Mouse (Mus musculus): ENCODE data around the gene Ccn2. TPM values are rescaled to one million over a fixed set of nuclear protein-coding genes. Genes with fewer than 3 reads are reported as not detected.
A peak's percentile ranks its signal among the peaks of the same experiment; 100 is the strongest.

Ccn2 gene
- polyA plus RNA-seq, 1 experiment from 2014 or later, result 71.1 TPM

DNA sequence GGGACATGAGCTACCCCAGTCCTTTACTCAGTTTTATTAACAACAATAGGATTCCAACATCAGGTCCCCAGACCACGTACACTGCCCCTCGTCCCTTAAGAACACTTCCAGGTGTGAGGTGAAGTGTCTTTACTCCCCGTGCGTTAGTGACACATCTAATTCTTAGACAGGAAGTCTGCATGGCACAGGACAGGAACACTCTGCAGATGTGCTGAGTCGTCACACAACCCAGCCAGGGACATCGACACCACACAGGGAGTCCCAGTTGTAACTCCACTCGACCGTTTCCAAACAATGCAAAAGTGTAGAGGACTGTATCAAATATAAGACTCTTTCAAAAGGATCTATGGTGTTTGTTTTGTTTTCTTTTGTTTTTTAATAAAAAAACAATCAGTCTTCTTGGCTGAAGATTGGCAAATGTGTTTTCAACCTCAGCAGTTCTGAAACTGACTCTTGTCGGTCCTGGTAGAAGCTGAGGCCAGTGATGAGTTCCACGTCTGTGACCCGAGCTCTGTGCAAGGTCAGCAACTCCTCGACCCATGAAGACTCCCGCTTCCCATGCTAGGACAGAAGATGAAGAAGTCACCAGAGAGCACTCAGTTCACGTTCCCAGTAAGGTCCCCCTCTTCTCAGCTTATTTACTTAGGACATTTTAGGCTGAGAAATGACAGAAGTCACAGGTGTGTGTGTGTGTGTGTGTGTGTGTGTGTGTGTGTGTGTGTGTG, 46.3 kb downstream of the Ccn2 start:
- DNase-seq (ENCODE audit: low spot score), result no peak
- no peak overlapping the region for H3K4me3 ChIP-seq (ENCODE audit: low read depth, low read length)
- no peak overlapping the region for H3K9ac ChIP-seq (replicated peaks; ENCODE audit: low read depth)
- ATAC-seq, result no peak
- no peak overlapping the region for H3K4me2 ChIP-seq (replicated peaks; ENCODE audit: low read depth, low read length)
- peaks cover 6% of the 10 kb centered on the region; the same call in 1 of the 2 replicates for H3K4me1 ChIP-seq (ENCODE audit: insufficient read depth, low read depth, low read length)
- WGBS, result 47% methylated on average over 14 of the region's 14 CpGs
- H3K9me3 ChIP-seq (ENCODE audit: low read length), result no peaks in the 10 kb centered on the region
- H3K27me3 ChIP-seq (replicated peaks; ENCODE audit: insufficient read depth, low read length), result no peaks in the 10 kb centered on the region
- H3K27ac ChIP-seq (ENCODE audit: low read length), result no peak overlapping the region
- TF ChIP-seq EP300 (IDR thresholded peaks at IDR 0.05) (no peak), CTCF (IDR thresholded peaks at IDR 0.05) (no peak)
- no peaks in the 10 kb centered on the region for H3K36me3 ChIP-seq (ENCODE audit: insufficient read depth, low read length)

DNA sequence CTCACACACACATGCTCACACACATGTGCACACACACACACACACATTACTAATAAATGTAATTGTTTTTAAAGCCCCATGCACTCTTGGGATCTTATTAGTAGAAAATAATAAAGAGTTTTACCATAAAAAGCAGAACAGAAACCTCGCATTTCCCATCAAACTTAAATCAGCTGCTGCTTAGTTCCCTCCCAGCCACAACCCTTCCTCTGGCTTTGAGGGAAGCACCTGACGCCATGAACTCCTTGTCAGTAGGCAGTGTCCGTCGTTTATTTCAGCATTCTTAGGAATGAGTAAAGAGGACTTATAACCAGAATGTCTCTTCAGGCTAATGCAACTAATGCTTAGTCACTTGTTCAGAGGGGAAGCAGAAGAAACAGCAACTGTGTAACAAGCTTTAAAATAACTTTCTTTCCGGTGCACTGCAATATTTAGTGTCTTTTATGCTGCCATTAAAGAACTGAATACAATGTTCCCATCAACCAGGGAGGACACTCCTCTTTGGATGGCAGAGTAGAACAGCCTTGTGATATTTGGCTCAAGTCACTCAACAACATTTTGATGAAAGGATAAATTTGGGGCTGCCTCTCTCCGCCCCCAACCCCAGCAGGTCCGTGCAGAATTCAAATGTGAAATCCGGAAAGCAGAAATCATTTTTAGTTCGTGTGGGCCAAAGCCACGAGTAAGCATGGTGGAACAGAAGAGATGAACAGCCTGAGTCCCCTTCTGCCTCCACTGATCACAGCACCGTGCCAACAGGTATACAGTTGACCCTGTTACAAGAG, 47.7 kb downstream of the Ccn2 start:
- no peaks in the 10 kb centered on the region for H3K9me3 ChIP-seq (ENCODE audit: low read length)
- TF ChIP-seq CTCF (IDR thresholded peaks at IDR 0.05) (no peak), EP300 (IDR thresholded peaks at IDR 0.05) (no peak)
- H3K4me2 ChIP-seq (replicated peaks; ENCODE audit: low read depth, low read length), result no peak overlapping the region
- DNase-seq (ENCODE audit: low spot score) (no peak), ATAC-seq (no peak)
- no peak overlapping the region for H3K9ac ChIP-seq (replicated peaks; ENCODE audit: low read depth)
- 79% methylated on average over 11 of the region's 11 CpGs for WGBS
- H3K27ac ChIP-seq (ENCODE audit: low read length), result no peak overlapping the region
- no peak overlapping the region for H3K4me3 ChIP-seq (ENCODE audit: low read depth, low read length)
- H3K4me1 ChIP-seq (ENCODE audit: insufficient read depth, low read depth, low read length), result peaks cover 6% of the 10 kb centered on the region; the same call in 1 of the 2 replicates
- H3K36me3 ChIP-seq (ENCODE audit: insufficient read depth, low read length), result no peaks in the 10 kb centered on the region
- H3K27me3 ChIP-seq (replicated peaks; ENCODE audit: insufficient read depth, low read length), result no peaks in the 10 kb centered on the region

DNA sequence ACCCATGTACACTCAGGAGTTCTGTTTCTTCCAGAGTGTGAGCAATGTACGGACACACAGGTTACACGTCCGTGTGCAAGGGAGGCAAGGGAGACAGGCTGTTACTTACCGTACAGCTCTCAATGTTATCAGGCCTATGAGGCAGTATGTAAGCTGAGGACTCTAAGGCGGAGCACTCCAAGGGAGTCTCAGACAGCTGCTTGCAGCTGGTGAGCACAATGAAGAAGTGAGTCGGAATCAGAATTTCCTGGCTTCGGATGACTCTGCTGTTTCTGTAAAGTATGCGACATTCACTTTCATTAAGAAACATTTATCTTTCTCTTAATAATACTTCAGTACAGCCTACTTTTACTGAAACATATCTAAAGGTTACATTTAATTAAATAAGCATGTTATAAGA, 49.9 kb downstream of the Ccn2 start:
- H3K4me2 ChIP-seq (replicated peaks; ENCODE audit: low read depth, low read length), result no peak overlapping the region
- no peaks in the 10 kb centered on the region for H3K4me1 ChIP-seq (ENCODE audit: insufficient read depth, low read depth, low read length)
- H3K27me3 ChIP-seq (replicated peaks; ENCODE audit: insufficient read depth, low read length), result no peaks in the 10 kb centered on the region
- DNase-seq (ENCODE audit: low spot score) (peak; percentile 31), ATAC-seq (peak; percentile 47; the same call in 1 of the 2 replicates)
- no peak overlapping the region for H3K4me3 ChIP-seq (ENCODE audit: low read depth, low read length)
- H3K9me3 ChIP-seq (ENCODE audit: low read length), result no peaks in the 10 kb centered on the region
- TF ChIP-seq EP300 (IDR thresholded peaks at IDR 0.05) (no peak), CTCF (IDR thresholded peaks at IDR 0.05) (no peak)
- no peaks in the 10 kb centered on the region for H3K36me3 ChIP-seq (ENCODE audit: insufficient read depth, low read length)
- H3K27ac ChIP-seq (ENCODE audit: low read length), result no peak overlapping the region
- no peak overlapping the region for H3K9ac ChIP-seq (replicated peaks; ENCODE audit: low read depth)
- 73% methylated on average over 8 of the region's 8 CpGs for WGBS

Other genes with a start within 250 kb of the Ccn2 start
- gene Enpp1, start 116.7 kb downstream of the Ccn2 start, polyA plus RNA-seq (2015; fragmentation: Nextera tagmentation; extraction: Ambion mirVana), result 2.4 and 2.9 TPM in 2 replicates
- gene Enpp3, start 247.4 kb downstream of the Ccn2 start, polyA plus RNA-seq (2015; fragmentation: Nextera tagmentation; extraction: Ambion mirVana), result 1.2 and 1.4 TPM in 2 replicates